Mouse (Mus musculus) embryo, embryonic 10.5 days (tissue): Measurements from ENCODE around the gene Epb41l2.

Experiments
- DNase-seq: peaks from one replicate; pipeline ENCODE4 v3.0.0-alpha.2; 2015; ENCODE audit warnings: low spot score

Gene Epb41l2

GRCm38 (mm10) chr10:25436703-25437401, 77.3 kb downstream of the Epb41l2 start:
- no peak for DNase-seq

DNA sequence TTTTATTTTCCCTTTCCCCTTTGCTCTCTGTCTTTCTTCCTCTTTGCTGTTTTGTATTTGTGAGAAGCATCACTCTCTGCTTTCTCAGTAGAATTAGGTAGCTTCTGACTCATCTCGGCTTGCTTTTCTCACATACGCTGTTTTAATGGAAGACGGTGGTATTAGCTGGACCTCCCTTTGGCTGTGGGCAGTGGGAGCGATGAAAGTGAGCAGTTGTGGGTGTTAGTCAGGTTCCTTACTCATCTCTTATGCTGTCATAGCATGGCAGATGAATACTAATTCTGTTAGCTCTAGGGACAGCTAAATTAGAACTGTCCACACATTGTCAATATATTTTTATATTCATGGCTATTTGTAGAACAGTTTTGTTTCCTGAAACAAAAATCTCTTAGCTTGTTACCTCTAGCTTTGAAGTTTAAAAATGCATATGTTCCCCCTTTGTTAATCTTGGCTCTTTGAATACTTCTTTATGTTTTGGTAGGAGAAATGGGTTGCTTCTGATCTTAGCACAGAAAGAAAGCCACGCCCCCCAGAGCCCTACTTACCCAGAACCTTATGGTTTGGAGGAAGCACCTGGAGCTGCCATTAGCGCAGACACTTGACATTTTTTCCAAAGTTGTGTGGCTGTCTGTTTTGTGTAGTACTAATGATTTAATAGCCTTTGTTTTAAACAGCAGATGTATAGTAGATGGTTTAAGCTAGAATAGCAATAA, 78.1 kb downstream of the Epb41l2 start:
- no peak for DNase-seq

GRCm38 (mm10) chr10:25438299-25438680, 78.7 kb downstream of the Epb41l2 start:
- no peak for DNase-seq

GRCm38 (mm10) chr10:25439163-25439562, 79.6 kb downstream of the Epb41l2 start:
- peak; percentile 46 for DNase-seq

GRCm38 (mm10) chr10:25439856-25440255, 80.3 kb downstream of the Epb41l2 start:
- DNase-seq: no peak

GRCm38 (mm10) chr10:25441405-25441804, 81.8 kb downstream of the Epb41l2 start:
- no peak for DNase-seq

DNA sequence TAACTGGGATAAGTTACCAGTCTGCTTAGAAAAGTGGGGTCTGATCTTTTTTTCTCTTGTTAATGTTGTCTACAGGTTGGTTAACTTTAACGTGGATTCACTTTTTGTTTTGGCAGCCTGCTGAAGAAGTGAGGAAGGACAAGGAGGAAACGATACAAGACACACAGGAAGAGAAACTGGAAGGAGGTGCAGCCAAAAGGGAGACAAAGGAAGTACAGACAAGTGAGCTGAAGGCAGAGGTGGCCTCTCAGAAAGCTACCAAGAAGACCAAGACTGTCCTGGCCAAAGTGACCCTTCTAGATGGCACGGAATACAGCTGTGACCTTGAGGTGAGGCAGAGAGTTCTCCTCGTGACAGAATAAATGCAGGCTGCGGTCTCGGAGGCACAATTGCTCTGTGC, 84.0 kb downstream of the Epb41l2 start:
- no peak for DNase-seq

GRCm38 (mm10) chr10:25444198-25444783, 84.7 kb downstream of the Epb41l2 start:
- DNase-seq: no peak

DNA sequence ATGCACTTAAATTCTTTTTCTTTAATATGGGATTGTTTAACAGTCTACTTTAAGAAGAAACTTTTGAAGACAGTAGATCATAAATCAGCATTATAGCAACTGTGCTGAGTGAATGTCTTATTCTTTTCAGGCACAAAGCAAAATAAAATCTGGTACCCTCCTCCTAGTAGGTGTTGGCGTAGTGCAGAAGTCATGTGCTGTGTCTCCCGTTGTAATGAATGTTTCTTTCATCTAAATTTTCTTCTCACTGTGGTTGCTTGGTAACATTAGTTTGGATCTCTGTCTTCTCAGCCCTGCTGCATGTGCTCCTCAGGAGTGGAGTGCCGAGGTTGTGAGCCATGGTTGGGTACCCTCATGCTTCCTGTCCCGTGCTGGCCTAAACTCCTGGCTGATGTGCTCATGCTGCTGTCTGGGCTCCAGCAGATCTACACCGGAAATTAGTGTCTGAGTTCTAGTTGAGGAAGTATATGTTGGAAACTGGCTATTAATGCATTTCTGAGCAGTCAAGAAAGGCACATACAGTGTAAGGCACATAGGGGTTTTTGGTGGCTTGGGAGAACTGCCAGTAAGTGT, 87.4 kb downstream of the Epb41l2 start:
- DNase-seq: no peak

DNA sequence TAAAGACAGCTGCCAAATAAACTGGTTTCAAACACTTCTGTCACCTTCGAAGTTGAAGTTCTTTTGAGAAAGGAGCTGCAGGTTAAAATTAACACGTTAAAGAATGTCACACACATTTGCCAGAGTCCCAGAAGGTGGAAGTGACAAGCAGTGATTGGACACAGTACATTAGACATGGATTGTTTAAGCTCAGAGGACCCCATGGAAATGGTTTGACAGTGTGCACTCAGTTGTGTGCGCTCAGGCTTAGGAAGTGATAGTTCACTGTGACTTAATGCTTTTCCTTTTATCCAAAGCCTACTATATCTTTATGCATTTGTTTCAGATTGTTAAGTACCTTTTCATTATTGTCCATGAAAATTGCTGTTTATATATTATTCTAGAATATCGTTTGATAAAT, 89.1 kb downstream of the Epb41l2 start:
- no peak for DNase-seq

- no peak for DNase-seq
Observed at GRCm38 (mm10) chr10:25449312-25450020, 89.9 kb downstream of the Epb41l2 start.

DNA sequence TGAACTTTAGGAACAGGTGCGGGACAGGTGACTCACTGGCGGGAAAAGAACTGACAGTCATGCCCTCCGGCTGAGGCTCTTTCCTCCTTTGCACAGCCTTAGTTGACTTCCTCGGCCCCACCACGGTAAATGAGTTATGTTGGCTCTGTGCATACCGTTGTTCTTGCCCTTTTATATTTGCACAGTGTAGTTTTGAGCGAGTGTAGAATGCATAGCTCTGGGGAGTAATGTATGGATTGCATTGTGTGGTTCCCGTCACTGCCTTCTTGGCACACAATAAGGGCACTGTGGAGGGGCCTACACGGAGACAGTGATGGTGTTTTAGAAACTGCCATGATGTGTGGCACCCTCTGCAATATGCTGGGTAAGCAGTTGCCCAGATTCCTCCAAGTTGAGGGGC, 93.6 kb downstream of the Epb41l2 start:
- DNase-seq: no peak

DNA sequence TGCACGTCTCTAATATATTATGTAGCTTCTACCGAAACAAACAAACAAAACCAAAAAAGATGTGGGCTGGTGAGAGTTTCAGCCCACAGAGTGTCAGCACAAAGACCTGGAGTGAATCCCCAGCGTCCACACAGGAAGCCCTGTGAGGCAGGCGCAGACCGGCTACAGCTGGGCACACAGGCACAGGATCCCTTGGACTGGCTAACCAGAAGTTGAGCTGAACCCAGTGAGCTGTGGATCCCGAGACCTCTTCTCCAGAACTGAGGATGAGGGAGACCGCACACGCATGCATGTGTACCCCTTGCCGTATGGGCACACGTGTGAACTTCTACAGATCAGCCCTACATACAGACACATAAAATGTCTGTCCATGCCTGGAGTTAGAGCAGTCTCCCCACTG, 94.2 kb downstream of the Epb41l2 start:
- no peak for DNase-seq

DNA sequence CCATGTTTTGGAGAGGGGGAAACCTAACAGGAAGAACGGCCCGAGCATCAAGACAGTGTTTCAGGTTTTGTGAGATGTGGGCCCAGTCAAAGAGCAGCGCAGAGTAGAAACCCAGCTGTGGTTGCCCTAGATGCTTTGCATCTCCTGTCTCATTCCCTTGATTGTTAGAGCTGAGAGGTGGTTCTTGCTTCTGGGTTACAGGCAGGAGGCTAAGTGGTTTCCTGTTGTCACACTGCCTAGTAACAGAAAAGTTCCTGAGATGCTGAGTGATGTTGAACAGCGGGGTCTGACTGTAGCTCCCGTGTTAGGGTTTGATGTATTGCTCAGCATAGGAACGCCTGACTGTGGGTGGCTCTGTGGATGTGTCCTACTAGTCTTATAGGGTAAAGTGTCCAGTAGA, 97.5 kb downstream of the Epb41l2 start:
- DNase-seq: no peak

DNA sequence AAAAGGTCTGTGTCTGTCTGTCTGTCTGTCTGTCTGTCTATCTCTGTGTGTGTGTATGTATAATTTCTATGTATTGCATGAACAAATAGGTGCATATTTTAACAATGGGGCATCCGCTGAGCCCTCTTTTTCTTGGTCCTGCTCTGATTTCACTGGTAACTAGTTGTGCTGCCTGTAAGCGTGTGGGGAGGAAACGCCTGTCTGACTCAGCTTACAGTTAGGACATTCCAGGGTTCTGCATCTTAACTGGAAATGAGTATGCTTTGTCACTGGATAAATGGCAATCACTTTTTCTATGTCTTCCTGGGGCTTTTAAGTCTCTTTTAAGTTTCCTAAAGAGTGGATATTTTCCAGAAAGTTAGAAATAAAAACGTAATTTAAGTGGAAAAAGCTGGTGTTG, 98.4 kb downstream of the Epb41l2 start:
- DNase-seq: no peak

DNA sequence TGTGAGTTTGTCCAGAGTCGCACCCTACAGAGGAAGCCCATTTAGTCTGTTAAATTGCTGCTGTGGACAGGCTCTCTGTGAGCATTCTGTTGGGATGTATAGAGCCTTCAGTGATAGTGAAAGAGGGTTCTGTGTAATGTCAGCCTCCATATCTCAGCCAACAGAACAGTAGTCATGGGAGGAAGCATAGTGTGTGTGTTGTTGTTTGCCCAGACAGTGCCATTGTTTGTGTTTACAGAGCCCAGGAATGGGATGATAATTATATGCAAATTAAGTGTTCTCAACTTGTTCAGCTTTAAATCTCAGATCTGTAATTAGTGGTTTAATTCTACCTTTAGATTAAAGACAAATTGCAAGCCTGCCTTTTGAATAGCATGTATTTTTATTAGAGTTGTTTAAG, 102.2 kb downstream of the Epb41l2 start:
- no peak for DNase-seq

DNA sequence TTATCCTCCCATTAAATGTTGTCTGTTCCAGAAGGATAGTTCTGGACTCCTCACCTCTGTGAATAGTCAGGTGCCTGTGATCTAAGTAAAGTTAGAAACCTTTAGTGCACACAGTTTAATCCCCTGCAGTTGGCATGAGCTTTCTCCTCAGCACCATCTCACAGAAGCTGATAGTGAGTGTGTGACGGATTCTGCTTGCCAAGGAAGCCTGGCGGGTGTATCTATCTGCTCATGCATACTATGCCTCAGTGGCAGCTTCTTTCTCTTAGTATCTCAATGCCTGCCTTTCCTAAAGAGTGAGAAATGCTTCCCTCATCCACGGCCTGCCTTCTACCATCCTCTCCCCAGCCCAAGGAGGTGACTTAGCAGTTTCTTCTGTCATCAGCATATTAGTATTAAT, 103.1 kb downstream of the Epb41l2 start:
- no peak for DNase-seq

- DNase-seq: no peak
Observed at GRCm38 (mm10) chr10:25466493-25466892, 106.9 kb downstream of the Epb41l2 start.

DNA sequence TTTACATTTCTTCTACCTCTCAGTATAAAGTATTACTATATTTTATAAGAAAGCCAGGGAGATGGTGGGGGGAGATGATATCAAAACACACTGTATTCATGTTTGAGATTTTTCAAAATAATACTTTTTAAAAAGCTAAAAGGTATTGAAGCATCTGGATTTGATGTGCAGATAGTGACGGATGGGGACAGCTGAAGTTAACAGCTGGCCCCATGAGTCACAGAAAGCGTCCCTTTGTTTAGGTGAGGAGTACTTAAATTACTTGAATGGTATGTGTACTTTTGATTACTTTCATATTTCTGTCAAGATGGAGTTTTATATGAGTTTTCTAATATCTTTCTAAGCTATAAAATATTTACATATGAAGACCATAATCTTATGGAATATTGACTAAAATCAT, 112.3 kb downstream of the Epb41l2 start:
- no peak for DNase-seq

DNA sequence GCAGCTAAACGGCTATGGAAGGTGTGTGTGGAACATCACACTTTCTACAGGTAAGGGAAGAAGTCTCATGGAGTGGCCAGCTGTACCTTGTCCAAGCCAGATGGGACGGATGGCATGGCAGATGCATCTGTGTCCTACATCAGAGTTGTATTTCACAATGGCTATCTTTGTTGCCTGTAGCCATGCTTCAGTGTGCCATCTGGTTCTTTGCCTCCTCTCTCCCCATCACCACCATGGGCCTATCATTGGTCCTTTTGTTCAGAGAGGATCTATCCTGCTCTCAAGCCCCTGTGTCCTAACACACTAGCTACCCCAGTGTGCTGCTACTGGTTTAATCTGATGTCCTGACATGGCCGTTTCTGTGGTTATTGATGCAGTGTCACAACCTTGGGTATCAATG, 120.1 kb downstream of the Epb41l2 start:
- no peak for DNase-seq

DNA sequence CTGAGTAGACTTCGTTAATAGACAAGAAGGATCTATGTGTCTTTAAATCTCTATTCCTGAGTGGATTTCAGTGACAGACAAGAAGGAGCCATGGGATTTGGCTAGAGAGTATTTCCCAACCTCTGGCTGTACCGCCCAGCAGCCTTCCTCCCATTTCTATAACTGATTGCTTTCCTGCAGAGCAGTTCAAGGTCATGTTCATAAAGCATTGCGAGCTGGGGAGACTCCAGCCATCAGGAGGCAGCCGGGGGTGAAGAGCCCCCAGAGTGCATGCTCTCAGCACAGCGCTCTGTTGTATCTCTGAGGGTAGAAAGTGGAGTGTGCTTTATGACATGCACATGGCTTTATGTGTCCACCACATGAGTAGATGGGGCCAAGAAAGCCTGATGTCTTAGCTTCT, 123.2 kb downstream of the Epb41l2 start:
- no peak for DNase-seq

DNA sequence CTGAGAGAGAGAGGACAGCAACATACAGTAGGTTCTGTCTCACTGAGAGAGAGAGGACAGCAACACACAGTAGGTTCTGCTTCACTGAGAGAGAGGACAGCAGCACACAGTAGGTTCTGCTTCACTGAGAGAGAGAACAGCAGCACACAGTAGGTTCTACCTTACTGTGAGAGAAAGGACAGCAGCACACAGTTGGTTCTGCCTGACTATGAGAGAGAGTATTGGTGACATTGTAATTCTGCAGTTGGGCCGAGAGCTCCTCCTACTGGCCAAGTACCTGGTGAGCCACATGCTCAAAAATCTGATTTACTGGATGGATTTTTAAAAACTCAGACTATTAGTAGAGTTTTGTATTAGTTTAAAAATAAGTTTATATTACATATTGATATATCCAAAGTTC, 128.9 kb downstream of the Epb41l2 start:
- DNase-seq: peak; percentile 76
